Mouse (Mus musculus) heart, adult 2 months (tissue): Measurements from ENCODE around the gene Foxp4.

Experiments
- CTCF ChIP-seq: fragments of 200-600 bp; IDR thresholded peaks from 2 replicates; pipeline ENCODE4 v1.8.1; 2022; ENCODE audit warnings: antibody characterized with exemption, mild to moderate bottlenecking, moderate library complexity
- POLR2A ChIP-seq: fragments of 200-500 bp; IDR thresholded peaks from 2 replicates; pipeline ENCODE4 v1.6.1; 2011; ENCODE audit warnings: mild to moderate bottlenecking, low read depth, low read length, control low read depth; ENCODE audit not compliant: insufficient read depth

DNA sequence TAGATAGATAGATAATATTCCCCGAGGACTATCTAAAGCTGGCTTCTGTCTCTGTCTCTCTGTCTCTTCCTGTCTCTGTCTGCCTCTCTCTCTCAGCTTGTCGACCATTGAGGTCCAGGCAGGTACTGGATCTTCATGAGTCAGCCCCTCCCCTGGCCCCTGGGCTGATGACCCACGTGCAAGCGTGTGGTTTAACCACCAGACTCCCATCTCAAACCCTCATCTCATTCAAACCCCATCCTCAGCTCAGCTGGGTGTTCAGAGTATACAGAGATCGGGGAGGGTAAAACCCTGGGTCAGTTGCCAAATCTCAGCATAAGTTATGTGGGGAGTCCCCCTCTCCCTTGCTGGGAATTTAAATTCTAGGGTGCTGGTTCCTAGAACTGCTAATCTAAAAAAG is 24.3 kb upstream of the Foxp4 start:
- TF ChIP-seq CTCF = no peak
- no peak for TF ChIP-seq POLR2A
